Mouse (Mus musculus) thymus, adult 2 months (tissue): ENCODE measurements around the gene Rab1a.

Experiments used
- CTCF ChIP-seq: fragments of 200-500 bp; IDR thresholded peaks from 2 replicates; pipeline ENCODE4 v1.5.1; 2012; ENCODE audit warnings: mild to moderate bottlenecking, control low read depth, low read length, moderate library complexity, borderline replicate concordance; ENCODE audit not compliant: control insufficient read depth, poor library complexity, insufficient read depth; ENCODE audit errors: extremely low read depth
- POLR2A ChIP-seq: fragments of 200-500 bp; IDR thresholded peaks from 2 replicates; pipeline ENCODE4 v1.6.1; 2012; ENCODE audit warnings: mild to moderate bottlenecking, low read length, control low read depth, moderate library complexity; ENCODE audit not compliant: control insufficient read depth, poor library complexity, insufficient read depth; ENCODE audit errors: extremely low read depth

DNA sequence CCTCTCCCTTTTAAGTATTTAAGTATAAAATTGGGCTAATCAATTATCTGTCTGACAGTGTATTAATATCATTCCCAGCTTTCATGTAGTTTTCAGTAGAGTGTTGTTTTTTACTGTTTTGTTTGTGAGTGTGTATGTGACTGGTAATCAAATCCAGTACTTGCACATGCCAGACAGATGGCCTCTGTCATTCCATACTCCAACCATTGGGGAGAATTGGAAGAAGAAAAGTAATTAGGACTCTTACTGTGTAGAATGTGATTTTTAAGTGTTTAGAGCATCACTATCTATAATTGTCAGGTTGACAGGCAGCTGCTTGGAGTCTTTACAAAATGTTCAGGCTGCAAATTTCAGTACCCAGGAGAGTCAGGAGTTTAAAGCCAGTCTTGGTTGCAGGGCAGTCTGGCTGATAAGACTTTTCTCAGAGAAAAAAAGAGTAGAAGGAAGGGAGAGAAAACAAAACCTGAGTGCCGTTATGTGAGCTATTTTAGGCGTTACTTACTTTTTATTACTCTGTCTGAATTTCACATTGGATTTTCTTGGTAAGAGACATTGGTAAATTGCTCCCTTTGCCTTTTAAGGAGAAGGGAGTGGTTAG, 5.5 kb downstream of the Rab1a start:
- no peak for TF ChIP-seq CTCF
- no peak for TF ChIP-seq POLR2A
